Mouse (Mus musculus) midbrain, embryonic 14.5 days (tissue): ENCODE measurements at regions not wholly inside any gene's neighbourhood (a gene's known extent, or its start where the extent isn't known, plus 50 kb on each side); places are given as distances from the start of the nearest gene placed in this dataset.

Source experiments
- ATAC-seq: fragments of 200-750 bp; cut with Nextera tagmentation; 2 replicates; pipeline ENCODE4 v1.8.0; 2017; ENCODE audit warnings: moderate number of reproducible peaks, moderate library complexity; ENCODE audit not compliant: low FRiP score, low TSS enrichment
- DNase-seq: peaks from one replicate; pipeline ENCODE4 v3.0.0-alpha.2; 2015
- H3K27ac ChIP-seq: fragments of 300-500 bp; sonication (generic); replicated peaks from 2 replicates; pipeline ENCODE4 v1.5.1; 2014; ENCODE audit warnings: mild to moderate bottlenecking, low read depth, low read length, moderate library complexity
- H3K27me3 ChIP-seq: fragments of 300-500 bp; sonication (generic); 2 replicates; pipeline ENCODE4 v1.6.1; 2014; ENCODE audit warnings: low read length, control low read depth, mixed read lengths; ENCODE audit not compliant: control insufficient read depth, insufficient read depth
- H3K36me3 ChIP-seq: fragments of 300-500 bp; sonication (generic); 2 replicates; pipeline ENCODE4 v1.6.1; 2014; ENCODE audit warnings: low read length, control low read depth; ENCODE audit not compliant: control insufficient read depth, insufficient read depth
- H3K4me1 ChIP-seq: fragments of 300-500 bp; sonication (generic); 2 replicates; pipeline ENCODE4 v1.6.1; 2014; ENCODE audit warnings: mild to moderate bottlenecking, antibody characterized with exemption, low read length, control low read depth; ENCODE audit not compliant: control insufficient read depth, insufficient read depth
- H3K4me2 ChIP-seq: fragments of 300-500 bp; sonication (generic); 2 replicates; pipeline ENCODE4 v1.6.1; 2014; ENCODE audit warnings: mild to moderate bottlenecking, low read length, moderate library complexity
- H3K4me3 ChIP-seq: fragments of 300-500 bp; sonication (generic); replicated peaks from 2 replicates; pipeline ENCODE4 v1.5.1; 2014; ENCODE audit warnings: low read depth, low read length
- H3K9ac ChIP-seq: fragments of 300-500 bp; sonication (generic); replicated peaks from 2 replicates; pipeline ENCODE4 v1.6.1; 2014; ENCODE audit warnings: mild to moderate bottlenecking, low read length, moderate library complexity
- H3K9me3 ChIP-seq: fragments of 300-500 bp; sonication (generic); 2 replicates; pipeline ENCODE4 v1.6.1; 2016; ENCODE audit warnings: low read length, control low read depth, mixed read lengths; ENCODE audit not compliant: control insufficient read depth
- WGBS: fragments of 180-500 bp; shearing (Covaris S2); extraction: QIAGEN DNeasy Blood & Tissue Kit; methylation state at CpG from one replicate; pipeline ENCODE4 v1.1.7; 2014; 5-methylcytosine and 5-hydroxymethylcytosine counted together

- H3K27ac ChIP-seq, result no peak overlapping the region
- ATAC-seq (no peak), DNase-seq (no peak)
- H3K4me2 ChIP-seq, result no peak overlapping the region
- 87% methylated on average over 4 of the region's 4 CpGs for WGBS
- no peak overlapping the region for H3K9ac ChIP-seq
- H3K9me3 ChIP-seq, result no peaks in the 10 kb centered on the region
- no peaks in the 10 kb centered on the region for H3K36me3 ChIP-seq
- H3K4me3 ChIP-seq, result no peak overlapping the region
- no peaks in the 10 kb centered on the region for H3K27me3 ChIP-seq
- H3K4me1 ChIP-seq, result no peaks in the 10 kb centered on the region
These were observed 71.3 kb downstream of the Cdc7 start for GRCm38 (mm10) chr5:107035376-107035775.

GRCm38 (mm10) chr5:107035782-107036181, 71.7 kb downstream of the Cdc7 start:
- no peaks in the 10 kb centered on the region for H3K27me3 ChIP-seq
- H3K4me1 ChIP-seq, result no peaks in the 10 kb centered on the region
- no peak overlapping the region for H3K9ac ChIP-seq
- DNase-seq (no peak), ATAC-seq (no peak)
- no peaks in the 10 kb centered on the region for H3K9me3 ChIP-seq
- 75% methylated on average over 6 of the region's 6 CpGs for WGBS
- no peaks in the 10 kb centered on the region for H3K36me3 ChIP-seq
- H3K4me3 ChIP-seq, result no peak overlapping the region
- H3K4me2 ChIP-seq, result no peak overlapping the region
- H3K27ac ChIP-seq, result no peak overlapping the region

- H3K4me2 ChIP-seq, result no peak overlapping the region
- DNase-seq, result no peak
- H3K9me3 ChIP-seq, result no peaks in the 10 kb centered on the region
- no peak overlapping the region for H3K9ac ChIP-seq
- H3K27ac ChIP-seq, result no peak overlapping the region
- no peaks in the 10 kb centered on the region for H3K4me1 ChIP-seq
- no peak overlapping the region for H3K4me3 ChIP-seq
- no peaks in the 10 kb centered on the region for H3K36me3 ChIP-seq
- H3K27me3 ChIP-seq, result no peaks in the 10 kb centered on the region
- ATAC-seq, result no peak
- 82% methylated on average over 6 of the region's 6 CpGs for WGBS
These were observed 72.4 kb downstream of the Cdc7 start for GRCm38 (mm10) chr5:107036475-107036874.

GRCm38 (mm10) chr5:107037087-107037486, 73.0 kb downstream of the Cdc7 start:
- H3K4me2 ChIP-seq, result no peak overlapping the region
- no peak for DNase-seq
- H3K27ac ChIP-seq, result no peak overlapping the region
- no peak overlapping the region for H3K9ac ChIP-seq
- no peak overlapping the region for H3K4me3 ChIP-seq
- no peak for ATAC-seq
- no peaks in the 10 kb centered on the region for H3K36me3 ChIP-seq
- 70% methylated on average over 6 of the region's 6 CpGs for WGBS
- no peaks in the 10 kb centered on the region for H3K27me3 ChIP-seq
- no peaks in the 10 kb centered on the region for H3K4me1 ChIP-seq
- no peaks in the 10 kb centered on the region for H3K9me3 ChIP-seq

- H3K27ac ChIP-seq, result no peak overlapping the region
- DNase-seq, result no peak
- 97% methylated on average over 8 of the region's 8 CpGs for WGBS
These were observed 75.2 kb downstream of the Cdc7 start for GRCm38 (mm10) chr5:107039340-107039739.

GRCm38 (mm10) chr5:107039956-107040355, 75.8 kb downstream of the Cdc7 start:
- H3K4me3 ChIP-seq, result no peak overlapping the region
- H3K36me3 ChIP-seq, result no peaks in the 10 kb centered on the region
- H3K4me2 ChIP-seq, result no peak overlapping the region
- H3K27me3 ChIP-seq, result no peaks in the 10 kb centered on the region
- no peaks in the 10 kb centered on the region for H3K4me1 ChIP-seq
- no peak for ATAC-seq
- 92% methylated on average over 6 of the region's 6 CpGs for WGBS
- no peak overlapping the region for H3K27ac ChIP-seq
- no peaks in the 10 kb centered on the region for H3K9me3 ChIP-seq
- no peak overlapping the region for H3K9ac ChIP-seq
- DNase-seq, result no peak

More at GRCm38 (mm10) chr5:107039340-107039739, 75.2 kb downstream of the Cdc7 start:
- no peaks in the 10 kb centered on the region for H3K4me1 ChIP-seq
- H3K9ac ChIP-seq, result no peak overlapping the region
- no peaks in the 10 kb centered on the region for H3K9me3 ChIP-seq
- no peak overlapping the region for H3K4me2 ChIP-seq
- no peaks in the 10 kb centered on the region for H3K36me3 ChIP-seq
- no peak overlapping the region for H3K4me3 ChIP-seq
- no peak for ATAC-seq
- H3K27me3 ChIP-seq, result no peaks in the 10 kb centered on the region

GRCm38 (mm10) chr5:107040489-107040888, 76.4 kb downstream of the Cdc7 start:
- DNase-seq (no peak), ATAC-seq (no peak)
- Histone ChIP-seq H3K27me3 (no peaks in the 10 kb centered on the region), H3K4me3 (no peak overlapping the region), H3K4me2 (no peak overlapping the region), H3K4me1 (no peaks in the 10 kb centered on the region), H3K9ac (no peak overlapping the region), H3K27ac (no peak overlapping the region), H3K36me3 (no peaks in the 10 kb centered on the region), H3K9me3 (no peaks in the 10 kb centered on the region)
- whole genome bisulfite sequencing, result 91% methylated on average over 10 of the region's 10 CpGs

GRCm38 (mm10) chr5:107045163-107045562, 81.0 kb downstream of the Cdc7 start:
- H3K27ac ChIP-seq, result no peak overlapping the region
- H3K4me1 ChIP-seq, result no peaks in the 10 kb centered on the region
- no peaks in the 10 kb centered on the region for H3K27me3 ChIP-seq
- H3K36me3 ChIP-seq, result no peaks in the 10 kb centered on the region
- H3K4me3 ChIP-seq, result no peak overlapping the region
- H3K9me3 ChIP-seq, result no peaks in the 10 kb centered on the region
- H3K9ac ChIP-seq, result no peak overlapping the region
- H3K4me2 ChIP-seq, result no peak overlapping the region
- DNase-seq, result no peak
- 84% methylated on average over 10 of the region's 10 CpGs for WGBS
- ATAC-seq, result no peak

- ATAC-seq (no peak), DNase-seq (no peak)
- no peaks in the 10 kb centered on the region for H3K36me3 ChIP-seq
- no peaks in the 10 kb centered on the region for H3K9me3 ChIP-seq
- H3K27me3 ChIP-seq, result no peaks in the 10 kb centered on the region
- H3K4me2 ChIP-seq, result no peak overlapping the region
- H3K4me1 ChIP-seq, result no peaks in the 10 kb centered on the region
- WGBS, result 35% methylated on average over 4 of the region's 4 CpGs
- H3K4me3 ChIP-seq, result no peak overlapping the region
- H3K9ac ChIP-seq, result no peak overlapping the region
- H3K27ac ChIP-seq, result no peak overlapping the region
These were observed 82.4 kb downstream of the Cdc7 start for GRCm38 (mm10) chr5:107046501-107046931.
